Mouse (Mus musculus): ENCODE results near the gene Prl8a9. TPM values are rescaled to one million over a fixed set of nuclear protein-coding genes. Genes with fewer than 3 reads are reported as not detected.

Prl8a9 gene
- polyA plus RNA-seq (2015; fragmentation: Nextera tagmentation; extraction: Ambion mirVana) = not detected in 2 replicates

DNA sequence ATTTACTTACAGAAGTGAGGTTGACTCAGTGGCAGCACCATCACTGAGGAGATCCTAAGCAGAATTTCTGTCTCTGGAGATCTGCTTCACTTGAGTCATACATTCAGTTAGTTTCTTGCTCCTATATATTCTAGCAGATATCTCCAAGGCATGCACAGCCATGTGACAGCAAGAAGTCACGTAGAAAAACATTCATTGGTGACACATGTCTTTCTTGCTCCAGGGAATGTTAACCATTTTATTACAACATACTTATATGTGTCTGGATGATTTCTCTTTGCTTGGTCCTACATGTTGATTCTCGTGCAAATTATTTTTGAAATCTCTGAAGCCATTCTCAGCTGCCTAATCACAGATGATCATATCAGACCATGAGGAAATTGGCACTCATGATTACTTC is at the start of gene Prl8a9:
TSS of gene Prl8a9 (minus strand) at position 101 of the 400 bp plus-strand sequence.
- WGBS (ENCODE audit: insufficient replicate concordance) = 60% methylated on average over 2 of the region's 2 CpGs
- no peaks in the 10 kb centered on the region for H3K36me3 ChIP-seq (replicated peaks)
- no peaks in the 10 kb centered on the region for H3K9me3 ChIP-seq (replicated peaks)
- H3K9ac ChIP-seq = no peak within 1 kb of the TSS
- no peaks in the 10 kb centered on the region for H3K27me3 ChIP-seq
- no peak within 1 kb of the TSS for H3K27ac ChIP-seq (replicated peaks)
- no peak for ATAC-seq (ENCODE audit: insufficient read depth)
- no peaks in the 10 kb centered on the region for H3K4me1 ChIP-seq (replicated peaks)
- no peak within 1 kb of the TSS for H3K4me3 ChIP-seq (replicated peaks)
- H3K4me2 ChIP-seq = no peak within 1 kb of the TSS

DNA sequence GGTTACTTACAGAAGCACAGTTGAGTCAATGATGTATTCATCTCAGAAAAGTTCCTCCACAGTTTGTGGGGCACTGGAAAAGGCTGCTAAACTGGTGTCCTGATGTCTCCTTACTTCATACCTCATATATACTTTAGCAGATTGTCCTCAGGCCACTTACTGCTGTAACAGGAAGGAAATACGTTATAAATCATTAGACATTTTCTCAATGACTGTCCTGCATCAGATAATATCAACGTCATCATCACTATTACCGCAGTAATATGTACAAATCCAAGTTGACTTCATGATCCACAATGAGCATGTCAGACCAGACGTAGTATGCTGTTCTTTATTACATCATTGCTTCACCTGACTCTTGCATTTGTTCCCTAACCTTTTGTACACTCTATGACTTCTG is 46.1 kb upstream of the Prl8a9 start, which contains the start of gene Prl7b1:
TSS of gene Prl7b1 (minus strand) at position 101 of the 400 bp plus-strand sequence.
- WGBS (ENCODE audit: insufficient replicate concordance) = 50% methylated on average over 4 of the region's 4 CpGs
- H3K27me3 ChIP-seq = no peaks in the 10 kb centered on the region
- H3K4me2 ChIP-seq = no peak within 1 kb of the TSS
- ATAC-seq (ENCODE audit: insufficient read depth) = no peak
- H3K4me3 ChIP-seq (replicated peaks) = no peak within 1 kb of the TSS
- no peaks in the 10 kb centered on the region for H3K4me1 ChIP-seq (replicated peaks)
- H3K27ac ChIP-seq (replicated peaks) = no peak within 1 kb of the TSS
- H3K9ac ChIP-seq = no peak within 1 kb of the TSS
- H3K9me3 ChIP-seq (replicated peaks) = no peaks in the 10 kb centered on the region
- H3K36me3 ChIP-seq (replicated peaks) = no peaks in the 10 kb centered on the region

DNA sequence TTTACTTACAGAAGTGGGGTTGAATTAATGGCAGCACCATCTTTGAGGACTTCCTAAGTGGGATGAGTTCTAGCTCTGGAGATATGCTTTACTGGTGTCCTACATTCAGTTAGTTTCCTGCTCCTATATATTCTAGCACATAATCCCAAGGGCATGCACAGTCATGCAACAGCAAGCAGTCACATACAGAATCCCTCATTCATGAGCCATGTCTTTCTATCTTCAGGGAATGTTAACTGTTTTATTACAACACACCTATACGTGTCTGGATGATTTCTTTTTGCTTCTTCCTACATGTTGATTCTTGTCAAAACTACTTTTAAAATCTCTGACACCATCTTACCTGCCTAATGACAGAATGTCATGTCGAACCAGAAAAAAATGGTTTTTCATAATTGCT is 17.7 kb upstream of the Prl8a9 start, which contains the start of gene Prl8a1:
TSS of gene Prl8a1 (minus strand) at position 101 of the 400 bp plus-strand sequence.
- Histone ChIP-seq H3K27ac (replicated peaks) (no peak within 1 kb of the TSS), H3K4me3 (replicated peaks) (no peak within 1 kb of the TSS), H3K9ac (no peak within 1 kb of the TSS), H3K4me2 (no peak within 1 kb of the TSS), H3K4me1 (replicated peaks) (no peaks in the 10 kb centered on the region), H3K36me3 (replicated peaks) (no peaks in the 10 kb centered on the region), H3K9me3 (replicated peaks) (no peaks in the 10 kb centered on the region), H3K27me3 (no peaks in the 10 kb centered on the region)
- no peak for ATAC-seq (ENCODE audit: insufficient read depth)
- WGBS (ENCODE audit: insufficient replicate concordance) = 39% methylated on average over 2 of the region's 2 CpGs

DNA sequence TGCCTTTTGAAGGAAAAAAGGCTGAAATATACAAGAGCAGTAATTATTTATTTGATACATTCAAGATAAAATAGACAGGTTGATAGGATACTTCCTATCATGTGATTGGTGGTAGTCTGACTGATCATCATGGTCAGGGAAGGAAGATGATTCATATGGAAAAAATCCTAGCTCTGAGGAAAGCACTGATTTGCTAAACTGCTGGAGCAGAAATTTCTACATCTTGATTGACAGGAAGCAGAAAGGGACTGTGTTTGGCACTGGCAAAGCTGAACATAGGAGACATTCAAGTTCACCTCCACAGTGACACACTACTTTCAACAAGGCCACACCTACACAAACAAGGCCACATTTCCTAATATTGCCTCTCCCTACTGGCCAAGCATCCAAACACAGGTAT is 11.1 kb downstream of the Prl8a9 start:
- Histone ChIP-seq H3K4me2 (no peak overlapping the region), H3K9me3 (replicated peaks) (no peaks in the 10 kb centered on the region), H3K4me3 (replicated peaks) (no peak overlapping the region), H3K9ac (no peak overlapping the region), H3K36me3 (replicated peaks) (no peaks in the 10 kb centered on the region), H3K27me3 (no peaks in the 10 kb centered on the region), H3K27ac (replicated peaks) (no peak overlapping the region), H3K4me1 (replicated peaks) (no peaks in the 10 kb centered on the region)
- no peak for ATAC-seq (ENCODE audit: insufficient read depth)

DNA sequence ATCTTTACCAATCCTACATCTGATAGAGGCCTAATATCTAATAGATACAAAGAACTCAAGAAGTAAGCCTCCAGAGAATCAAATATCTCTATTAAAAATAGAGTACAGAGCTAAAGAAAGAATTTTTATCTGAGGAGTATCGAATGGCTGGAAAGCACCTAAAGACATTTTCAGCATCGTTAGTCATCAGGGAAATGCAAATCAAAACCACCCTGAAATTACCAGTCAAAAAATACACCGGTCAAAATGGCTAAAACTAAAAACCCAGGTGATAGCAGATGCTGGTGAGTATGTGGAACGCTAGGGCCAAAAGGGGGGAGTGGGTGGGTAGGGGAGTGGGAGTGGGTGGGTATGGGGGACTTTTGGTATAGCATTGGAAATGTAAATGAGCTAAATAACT is 41.2 kb downstream of the Prl8a9 start:
- no peaks in the 10 kb centered on the region for H3K4me1 ChIP-seq (replicated peaks)
- WGBS (ENCODE audit: insufficient replicate concordance) = 54% methylated on average over 4 of the region's 4 CpGs

DNA sequence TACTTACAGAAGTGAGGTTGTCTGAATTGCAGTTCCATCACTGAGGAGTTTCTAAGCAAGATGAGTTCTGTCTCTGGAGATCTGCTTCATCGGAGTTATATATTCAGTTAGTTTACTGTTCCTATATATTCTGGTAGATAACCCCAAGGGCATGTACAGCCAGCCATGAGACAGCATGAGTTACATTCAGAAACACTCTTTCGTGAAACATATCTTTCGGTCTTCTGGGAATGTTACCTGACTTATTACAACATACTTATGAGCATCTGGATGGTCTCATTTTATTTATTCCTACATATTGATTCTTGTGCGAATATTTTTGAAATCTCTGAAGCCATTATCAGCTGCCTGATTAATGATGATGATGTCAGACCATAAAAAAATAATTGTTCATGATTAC is 51.3 kb downstream of the Prl8a9 start, which contains the start of gene Prl8a8:
TSS of gene Prl8a8 (minus strand) at position 101 of the 400 bp plus-strand sequence.
- no peak within 1 kb of the TSS for H3K4me3 ChIP-seq (replicated peaks)
- WGBS (ENCODE audit: insufficient replicate concordance) = 59% methylated on average over 4 of the region's 4 CpGs
- no peaks in the 10 kb centered on the region for H3K9me3 ChIP-seq (replicated peaks)
- no peaks in the 10 kb centered on the region for H3K4me1 ChIP-seq (replicated peaks)
- no peaks in the 10 kb centered on the region for H3K27me3 ChIP-seq
- no peak within 1 kb of the TSS for H3K27ac ChIP-seq (replicated peaks)
- no peak for ATAC-seq (ENCODE audit: insufficient read depth)
- no peaks in the 10 kb centered on the region for H3K36me3 ChIP-seq (replicated peaks)
- no peak within 1 kb of the TSS for H3K4me2 ChIP-seq
- H3K9ac ChIP-seq = no peak within 1 kb of the TSS

More for the DNA sequence above, 41.2 kb downstream of the Prl8a9 start:
- Histone ChIP-seq H3K9ac (no peak overlapping the region), H3K9me3 (replicated peaks) (no peaks in the 10 kb centered on the region), H3K4me3 (replicated peaks) (no peak overlapping the region), H3K27ac (replicated peaks) (no peak overlapping the region), H3K4me2 (no peak overlapping the region), H3K27me3 (no peaks in the 10 kb centered on the region), H3K36me3 (replicated peaks) (no peaks in the 10 kb centered on the region)
- ATAC-seq (ENCODE audit: insufficient read depth) = no peak

Other genes starting within 250 kb of the Prl8a9 start
- gene Prl8a2, start 218.9 kb downstream of the Prl8a9 start, polyA plus RNA-seq (2015; fragmentation: Nextera tagmentation; extraction: Ambion mirVana) = not detected in 2 replicates
- gene Prl2b1, start 173.8 kb downstream of the Prl8a9 start, polyA plus RNA-seq (2015; fragmentation: Nextera tagmentation; extraction: Ambion mirVana) = not detected in 2 replicates
- not detected in 2 replicates for gene Prl8a6, start 125.9 kb downstream of the Prl8a9 start, polyA plus RNA-seq (2015; fragmentation: Nextera tagmentation; extraction: Ambion mirVana)
- gene Prl8a8, start 51.4 kb downstream of the Prl8a9 start, polyA plus RNA-seq (2015; fragmentation: Nextera tagmentation; extraction: Ambion mirVana) = not detected in 2 replicates
- gene Prl8a1, start 17.6 kb upstream of the Prl8a9 start, polyA plus RNA-seq (2015; fragmentation: Nextera tagmentation; extraction: Ambion mirVana) = not detected in 2 replicates
- gene Prl7b1, start 46.0 kb upstream of the Prl8a9 start, polyA plus RNA-seq (2015; fragmentation: Nextera tagmentation; extraction: Ambion mirVana) = not detected in 2 replicates
- not detected in 2 replicates for gene Prl7a1, start 77.9 kb upstream of the Prl8a9 start, polyA plus RNA-seq (2015; fragmentation: Nextera tagmentation; extraction: Ambion mirVana)
- not detected in 2 replicates for gene Prl7a2, start 103.4 kb upstream of the Prl8a9 start, polyA plus RNA-seq (2015; fragmentation: Nextera tagmentation; extraction: Ambion mirVana)
- gene Prl7d1, start 152.1 kb upstream of the Prl8a9 start, polyA plus RNA-seq (2015; fragmentation: Nextera tagmentation; extraction: Ambion mirVana) = not detected in 2 replicates
- gene Prl7c1, start 216.2 kb upstream of the Prl8a9 start, polyA plus RNA-seq (2015; fragmentation: Nextera tagmentation; extraction: Ambion mirVana) = not detected in 2 replicates
- gene Prl2a1, start 237.0 kb upstream of the Prl8a9 start, polyA plus RNA-seq (2015; fragmentation: Nextera tagmentation; extraction: Ambion mirVana) = not detected in 2 replicates

Data from liver, embryonic 15.5 days (tissue).